Mouse (Mus musculus) G1E (cell line): ENCODE results near the gene Rtl6.

Experiments used
- CTCF ChIP-seq: IDR thresholded peaks from 2 replicates; pipeline ENCODE4 v1.5.1; 2012; ENCODE audit warnings: low read depth, low read length, inconsistent platforms, mixed read lengths
- POLR2AphosphoS5 ChIP-seq: IDR thresholded peaks from 2 replicates; pipeline ENCODE4 v1.6.1; 2012; ENCODE audit warnings: low read depth, low read length, inconsistent platforms; ENCODE audit not compliant: insufficient replicate concordance

- TF ChIP-seq POLR2AphosphoS5 (no peak), CTCF (no peak)
Observed at GRCm38 (mm10) chr15:84504895-84505294, 52.7 kb downstream of the Rtl6 start.
